Comparison of ENCODE assay signal across 8 mouse cellular contexts in the genomic region with DNA sequence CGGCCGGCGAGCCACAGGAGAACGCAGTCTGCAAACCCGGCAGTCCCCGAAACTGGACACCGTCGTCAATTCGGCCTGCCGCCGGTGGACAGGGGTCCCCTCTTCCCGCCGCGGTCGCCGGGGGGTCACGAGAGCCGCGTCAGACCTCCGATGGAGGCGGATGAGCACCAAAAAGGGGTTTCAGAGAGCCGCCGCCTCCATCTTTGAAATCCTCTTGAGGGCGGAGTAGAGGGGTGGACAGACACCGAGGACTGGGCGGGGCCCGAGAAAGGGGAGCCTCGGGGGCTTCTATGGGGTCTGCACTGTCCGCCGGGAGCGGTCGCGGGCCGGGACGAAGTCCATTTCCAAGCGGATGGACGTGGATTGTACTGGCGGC. TPM values are rescaled to one million over a fixed set of nuclear protein-coding genes. Genes with fewer than 3 reads are reported as not detected.
A peak's percentile ranks its signal among the peaks of the same experiment; 100 is the strongest.
DNase-seq lines count a peak whose midpoint lies in the region; ATAC-seq and TF ChIP-seq lines count a peak whose summit lies in the region.

No protein-coding gene starts in this region.

- TF ChIP-seq POLR2A in cerebellum, adult 2 months (IDR thresholded peaks at IDR 0.05; ENCODE audit: borderline replicate concordance, insufficient read depth, low read length) = no peak
- TF ChIP-seq POLR2A in spleen, adult 2 months (IDR thresholded peaks at IDR 0.05; ENCODE audit: low read depth, low read length) = no peak
- no peak for TF ChIP-seq POLR2A in limb, embryonic 14.5 days (IDR thresholded peaks at IDR 0.05; ENCODE audit: borderline replicate concordance, extremely low read depth, insufficient read depth, insufficient read length)

- peaks cover 3% of the 10 kb centered on the region; the same call in 1 of the 2 replicates for H3K4me1 ChIP-seq in cerebellum, adult 2 months (ENCODE audit: control insufficient read depth, insufficient read depth, low read length)
- H3K4me1 ChIP-seq in spleen, adult 2 months (ENCODE audit: control insufficient read depth, insufficient read depth, insufficient read length) = peaks cover 7% of the 10 kb centered on the region; the same call in 1 of the 2 replicates
- peaks cover 21% of the 10 kb centered on the region for H3K4me1 ChIP-seq in limb, embryonic 14.5 days (ENCODE audit: control insufficient read depth, insufficient read depth, low read length)
- H3K4me1 ChIP-seq in stomach, embryonic 16.5 days (ENCODE audit: control insufficient read depth, insufficient read depth, low read length) = peaks cover 18% of the 10 kb centered on the region

- WGBS in cerebellum, adult 2 months = under 1% methylated on average over 38 of the region's 38 CpGs
- under 1% methylated on average over 38 of the region's 38 CpGs for WGBS in spleen, adult 2 months
- under 1% methylated on average over 28 of the region's 38 CpGs for WGBS in limb, embryonic 14.5 days
- WGBS in stomach, embryonic 16.5 days = under 1% methylated on average over 38 of the region's 38 CpGs

- peak overlapping the region; percentile 97 for H3K4me2 ChIP-seq in limb, embryonic 14.5 days (replicated peaks; ENCODE audit: low read depth, low read length, severe bottlenecking)
- peak overlapping the region; percentile 97 for H3K4me2 ChIP-seq in stomach, embryonic 16.5 days (ENCODE audit: low read depth, low read length)

- H3K27me3 ChIP-seq in cerebellum, adult 2 months (ENCODE audit: control insufficient read depth, insufficient read depth, low read length) = no peaks in the 10 kb centered on the region
- no peaks in the 10 kb centered on the region for H3K27me3 ChIP-seq in spleen, adult 2 months (ENCODE audit: control insufficient read depth, insufficient read depth, low read length)
- no peaks in the 10 kb centered on the region for H3K27me3 ChIP-seq in limb, embryonic 14.5 days (ENCODE audit: control insufficient read depth, insufficient read depth, low read length)
- H3K27me3 ChIP-seq in stomach, embryonic 16.5 days (ENCODE audit: control insufficient read depth, insufficient read depth, low read length) = no peaks in the 10 kb centered on the region

- no peaks in the 10 kb centered on the region for H3K9me3 ChIP-seq in limb, embryonic 14.5 days (ENCODE audit: control insufficient read depth, low read length)
- no peaks in the 10 kb centered on the region for H3K9me3 ChIP-seq in stomach, embryonic 16.5 days (replicated peaks; ENCODE audit: control insufficient read depth, low read length)

- intact Hi-C loops in left cerebral cortex, postnatal 25 days (cut with DNase I) = loop anchor here (5.0 kb wide), 2 partner anchors 87 to 778 kb away; a partner anchor contains a TSS

- H3K9ac ChIP-seq in limb, embryonic 14.5 days (ENCODE audit: low read depth, low read length, severe bottlenecking) = peak overlapping the region; percentile 97
- peak overlapping the region; percentile 87 for H3K9ac ChIP-seq in stomach, embryonic 16.5 days (ENCODE audit: low read length)

- no peak for DNase-seq in cerebellum, adult 2 months
- DNase-seq in cerebellum, adult 11 months = no peak
- DNase-seq in spleen, adult 2 months (ENCODE audit: low read depth in 1 of 2, low spot score in 2 of 2) = no peak
- no peak for DNase-seq in spleen, postnatal 4 days (ENCODE audit: low spot score in 2 of 2)
- no peak for DNase-seq in limb, embryonic 14.5 days (ENCODE audit: low spot score)
- no peak for DNase-seq in left cerebral cortex, postnatal 25 days (ENCODE audit: low spot score in 2 of 2)

- TF ChIP-seq CTCF in cerebellum, adult 2 months (IDR thresholded peaks at IDR 0.05; ENCODE audit: borderline replicate concordance, insufficient read depth, low read depth, low read length) = no peak
- TF ChIP-seq CTCF in spleen, adult 2 months (IDR thresholded peaks at IDR 0.05; ENCODE audit: extremely low read depth, insufficient read depth, insufficient read length, insufficient replicate concordance) = no peak

- peaks cover 40% of the 10 kb centered on the region for H3K36me3 ChIP-seq in spleen, adult 2 months (ENCODE audit: control insufficient read depth, insufficient read depth, low read length)
- H3K36me3 ChIP-seq in limb, embryonic 14.5 days (ENCODE audit: control insufficient read depth, insufficient read depth, low read length) = peaks cover 52% of the 10 kb centered on the region
- peaks cover 29% of the 10 kb centered on the region for H3K36me3 ChIP-seq in stomach, embryonic 16.5 days (ENCODE audit: control insufficient read depth, insufficient read depth, low read length)

- peak overlapping the region; percentile 67 for H3K4me3 ChIP-seq in cerebellum, adult 2 months (replicated peaks; ENCODE audit: insufficient read depth, low read depth, low read length)
- peak overlapping the region; percentile 80 for H3K4me3 ChIP-seq in spleen, adult 2 months (ENCODE audit: extremely low read depth, insufficient read depth, insufficient read length)
- H3K4me3 ChIP-seq in limb, embryonic 14.5 days (replicated peaks; ENCODE audit: low read length) = peak overlapping the region; percentile 100
- H3K4me3 ChIP-seq in stomach, embryonic 16.5 days (replicated peaks; ENCODE audit: low read length) = peak overlapping the region; percentile 96

- H3K27ac ChIP-seq in cerebellum, adult 2 months (ENCODE audit: insufficient read depth, low read length) = no peak overlapping the region
- peak overlapping the region; percentile 85 for H3K27ac ChIP-seq in spleen, adult 2 months (ENCODE audit: insufficient read depth, low read length)
- H3K27ac ChIP-seq in limb, embryonic 14.5 days (replicated peaks; ENCODE audit: low read depth, low read length) = peak overlapping the region; percentile 78
- H3K27ac ChIP-seq in stomach, embryonic 16.5 days (ENCODE audit: low read length) = peak overlapping the region; percentile 78

- ATAC-seq in limb, embryonic 14.5 days (ENCODE audit: low FRiP score, low read depth) = peak; percentile 14
- ATAC-seq in stomach, embryonic 16.5 days (ENCODE audit: insufficient read depth, low FRiP score) = no peak
- ATAC-seq in granulocyte monocyte progenitor cell, adult 5-6 weeks (replicated peaks; ENCODE audit: poor library complexity, severe bottlenecking) = no peak; the same call in 1 of the 2 replicates

RNA-seq across cellular contexts. Expression of a gene that starts 0.5 kb away (rescaled TPM):
- 13.2 and 13.6 TPM in 2 replicates for polyA plus RNA-seq in cerebellum, adult 2 months (2012; rRNA removed)
- polyA plus RNA-seq in spleen, adult 2 months (2012; rRNA removed) = 302 and 363 TPM in 2 replicates
- polyA plus RNA-seq in limb, embryonic 14.5 days (2012; rRNA removed) = 13.1 and 20.2 TPM in 2 replicates
- polyA plus RNA-seq in limb, embryonic 14.5 days (2014; fragmentation: Nextera tagmentation; extraction: Ambion mirVana) = 16.8 and 19.0 TPM in 2 replicates
- polyA plus RNA-seq in stomach, embryonic 16.5 days (2015; fragmentation: Nextera tagmentation; extraction: Ambion mirVana) = 10.8 and 11.6 TPM in 2 replicates
- total RNA-seq in left cerebral cortex, postnatal 25 days (2021) = 10 to 100 TPM; 26.0 to 26.5 TPM
- 97.2 and 116 TPM in 2 replicates for total RNA-seq in granulocyte monocyte progenitor cell, adult 5-6 weeks (2014; fragmentation: Nextera tagmentation)
- 40.2 and 41.8 TPM in 2 replicates for total RNA-seq in granulocyte monocyte progenitor cell, adult 5-6 weeks (2017)

RNA-seq across cellular contexts. Expression of a gene that starts 3.6 kb away (rescaled TPM):
- 188 and 209 TPM in 2 replicates for polyA plus RNA-seq in cerebellum, adult 2 months (2012; rRNA removed)
- polyA plus RNA-seq in spleen, adult 2 months (2012; rRNA removed) = 97.9 and 112 TPM in 2 replicates
- polyA plus RNA-seq in limb, embryonic 14.5 days (2012; rRNA removed) = 197 and 217 TPM in 2 replicates
- 121 and 141 TPM in 2 replicates for polyA plus RNA-seq in limb, embryonic 14.5 days (2014; fragmentation: Nextera tagmentation; extraction: Ambion mirVana)
- 71.9 and 74.7 TPM in 2 replicates for polyA plus RNA-seq in stomach, embryonic 16.5 days (2015; fragmentation: Nextera tagmentation; extraction: Ambion mirVana)
- total RNA-seq in left cerebral cortex, postnatal 25 days (2021) = 100 to 1,000 TPM; 178 to 192 TPM
- total RNA-seq in granulocyte monocyte progenitor cell, adult 5-6 weeks (2014; fragmentation: Nextera tagmentation) = 165 and 218 TPM in 2 replicates
- 273 and 284 TPM in 2 replicates for total RNA-seq in granulocyte monocyte progenitor cell, adult 5-6 weeks (2017)

RNA-seq across cellular contexts. Expression of a gene that starts 24.2 kb away (rescaled TPM):
- polyA plus RNA-seq in cerebellum, adult 2 months (2012; rRNA removed) = 0.35 and 0.52 TPM in 2 replicates
- 456 and 587 TPM in 2 replicates for polyA plus RNA-seq in spleen, adult 2 months (2012; rRNA removed)
- polyA plus RNA-seq in limb, embryonic 14.5 days (2012; rRNA removed) = 0.31 and 0.54 TPM in 2 replicates
- 0.23 and 0.36 TPM in 2 replicates for polyA plus RNA-seq in limb, embryonic 14.5 days (2014; fragmentation: Nextera tagmentation; extraction: Ambion mirVana)
- 0.70 and 0.82 TPM in 2 replicates for polyA plus RNA-seq in stomach, embryonic 16.5 days (2015; fragmentation: Nextera tagmentation; extraction: Ambion mirVana)
- under 1 TPM; 0.46 to 0.92 TPM for total RNA-seq in left cerebral cortex, postnatal 25 days (2021)
- total RNA-seq in granulocyte monocyte progenitor cell, adult 5-6 weeks (2014; fragmentation: Nextera tagmentation) = 3.2 and 3.6 TPM in 2 replicates
- total RNA-seq in granulocyte monocyte progenitor cell, adult 5-6 weeks (2017) = 3.8 and 7.1 TPM in 2 replicates

RNA-seq across cellular contexts. Expression of a gene that starts 26.7 kb away (rescaled TPM):
- 0.25 and 0.34 TPM in 2 replicates for polyA plus RNA-seq in cerebellum, adult 2 months (2012; rRNA removed)
- polyA plus RNA-seq in spleen, adult 2 months (2012; rRNA removed) = 228 and 326 TPM in 2 replicates
- polyA plus RNA-seq in limb, embryonic 14.5 days (2012; rRNA removed) = 1.0 and 1.7 TPM in 2 replicates
- polyA plus RNA-seq in limb, embryonic 14.5 days (2014; fragmentation: Nextera tagmentation; extraction: Ambion mirVana) = 0.70 and 0.85 TPM in 2 replicates
- polyA plus RNA-seq in stomach, embryonic 16.5 days (2015; fragmentation: Nextera tagmentation; extraction: Ambion mirVana) = 0.61 and 0.64 TPM in 2 replicates
- total RNA-seq in left cerebral cortex, postnatal 25 days (2021) = under 1 TPM in 1 of 2 experiments, not detected in 1; 0.34 TPM
- 6.4 and 15.0 TPM in 2 replicates for total RNA-seq in granulocyte monocyte progenitor cell, adult 5-6 weeks (2014; fragmentation: Nextera tagmentation)
- total RNA-seq in granulocyte monocyte progenitor cell, adult 5-6 weeks (2017) = 1.7 and 7.6 TPM in 2 replicates

RNA-seq across cellular contexts. Expression of a gene that starts 34.0 kb away (rescaled TPM):
- polyA plus RNA-seq in cerebellum, adult 2 months (2012; rRNA removed) = 1.8 and 3.0 TPM in 2 replicates
- polyA plus RNA-seq in spleen, adult 2 months (2012; rRNA removed) = 322 and 426 TPM in 2 replicates
- 4.2 and 6.9 TPM in 2 replicates for polyA plus RNA-seq in limb, embryonic 14.5 days (2012; rRNA removed)
- 2.4 and 2.7 TPM in 2 replicates for polyA plus RNA-seq in limb, embryonic 14.5 days (2014; fragmentation: Nextera tagmentation; extraction: Ambion mirVana)
- polyA plus RNA-seq in stomach, embryonic 16.5 days (2015; fragmentation: Nextera tagmentation; extraction: Ambion mirVana) = 2.0 and 2.9 TPM in 2 replicates
- 1 to 10 TPM in 1 of 2 experiments, under 1 TPM in 1; 0.94 to 1.5 TPM for total RNA-seq in left cerebral cortex, postnatal 25 days (2021)
- total RNA-seq in granulocyte monocyte progenitor cell, adult 5-6 weeks (2014; fragmentation: Nextera tagmentation) = 55.3 and 56.9 TPM in 2 replicates
- total RNA-seq in granulocyte monocyte progenitor cell, adult 5-6 weeks (2017) = 47.9 and 48.5 TPM in 2 replicates

Comparison
In these comparisons a context has a peak if more than half of its experiments do, and no peak if none do; other contexts are left out.
1. RNA of a gene that starts 0.5 kb away (polyA plus RNA-seq): 302 to 363 TPM in spleen, adult 2 months; 13.1 to 20.2 TPM in limb, embryonic 14.5 days, 13.2 to 13.6 TPM in cerebellum, adult 2 months and 10.8 to 11.6 TPM in stomach, embryonic 16.5 days; every median in the first group is over 10 times any median in the second.
2. RNA of a gene that starts 24.2 kb away (polyA plus RNA-seq): 456 to 587 TPM in spleen, adult 2 months; 0.70 to 0.82 TPM in stomach, embryonic 16.5 days, 0.35 to 0.52 TPM in cerebellum, adult 2 months and 0.23 to 0.54 TPM in limb, embryonic 14.5 days; every median in the first group is over 100 times any median in the second.
3. Peak in every context shown above with its lines, with median percentiles within 50 percentile points of each other: H3K4me3 ChIP-seq.